Mouse (Mus musculus) limb, embryonic 12.5 days (tissue): ENCODE data around the gene Cfap43. TPM values are rescaled to one million over a fixed set of nuclear protein-coding genes. Genes with fewer than 3 reads are reported as not detected.
A peak's percentile ranks its signal among the peaks of the same experiment; 100 is the strongest.

Source experiments
- ATAC-seq: fragments of 200-750 bp; cut with Nextera tagmentation; 2 replicates; pipeline ENCODE4 v1.8.0; 2017; ENCODE audit warnings: low read depth, moderate TSS enrichment; ENCODE audit not compliant: insufficient number of reproducible peaks, insufficient read depth, low FRiP score, low TSS enrichment
- H3K27ac ChIP-seq: fragments of 300-500 bp; sonication (generic); 2 replicates; pipeline ENCODE4 v1.5.1; 2016; ENCODE audit warnings: mild to moderate bottlenecking, moderate library complexity
- H3K27me3 ChIP-seq: fragments of 300-500 bp; sonication (generic); 2 replicates; pipeline ENCODE4 v1.6.1; 2016; ENCODE audit warnings: mild to moderate bottlenecking, moderate library complexity
- H3K36me3 ChIP-seq: fragments of 300-500 bp; sonication (generic); 2 replicates; pipeline ENCODE4 v1.6.1; 2016; ENCODE audit warnings: mild to moderate bottlenecking, moderate library complexity
- H3K4me1 ChIP-seq: fragments of 300-500 bp; sonication (generic); replicated peaks from 2 replicates; pipeline ENCODE4 v1.6.1; 2016
- H3K4me2 ChIP-seq: fragments of 300-500 bp; sonication (generic); 2 replicates; pipeline ENCODE4 v1.6.1; 2016; ENCODE audit warnings: mild to moderate bottlenecking, moderate library complexity
- H3K4me3 ChIP-seq: fragments of 300-500 bp; sonication (generic); replicated peaks from 2 replicates; pipeline ENCODE4 v1.5.1; 2016; ENCODE audit warnings: mild to moderate bottlenecking
- H3K9ac ChIP-seq: fragments of 300-500 bp; sonication (generic); replicated peaks from 2 replicates; pipeline ENCODE4 v1.6.1; 2016; ENCODE audit warnings: mild to moderate bottlenecking, moderate library complexity
- H3K9me3 ChIP-seq: fragments of 300-500 bp; sonication (generic); 2 replicates; pipeline ENCODE4 v1.6.1; 2016; ENCODE audit warnings: mild to moderate bottlenecking, moderate library complexity
- WGBS: fragments of 180-500 bp; shearing (Covaris S2); methylation state at CpG from one replicate; pipeline ENCODE4 v1.1.7; 2016; 5-methylcytosine and 5-hydroxymethylcytosine counted together
- polyA plus RNA-seq: library from polyadenylated mRNA; unstranded; fragments of >200 nt; fragmentation: Nextera tagmentation; extraction: Ambion mirVana; gene quantifications from 2 replicates; pipeline ENCODE4 v1.2.1, GENCODE M21; 2016

The Cfap43 gene
- polyA plus RNA-seq, 1 experiment from 2014 or later = 0.09 TPM

DNA sequence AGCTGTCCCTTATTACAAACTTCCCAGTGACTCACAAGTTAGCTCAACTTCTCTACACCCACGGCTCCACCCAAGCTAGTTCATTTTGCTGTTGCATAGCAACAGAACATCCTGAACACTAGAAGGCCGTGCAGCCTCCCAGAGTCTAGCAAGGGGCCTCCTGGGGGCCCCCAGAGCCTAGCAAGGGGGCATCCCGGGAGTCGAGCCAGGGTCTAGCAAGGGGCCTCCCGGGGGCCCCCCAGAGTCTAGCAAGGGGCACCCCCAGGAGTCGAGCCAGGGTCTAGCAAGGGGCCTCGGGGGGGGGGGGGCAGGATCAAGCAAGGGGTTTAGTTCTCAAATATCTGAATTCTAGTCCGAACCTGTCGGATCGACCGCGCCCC, 188.4 kb downstream of the Cfap43 start:
- Histone ChIP-seq H3K4me3 (peak overlapping the region; percentile 74), H3K9ac (peak overlapping the region; percentile 79), H3K4me1 (peaks cover 21% of the 10 kb centered on the region), H3K9me3 (no peaks in the 10 kb centered on the region), H3K4me2 (peak overlapping the region; percentile 69), H3K27ac (peak overlapping the region; percentile 98), H3K36me3 (peaks cover 31% of the 10 kb centered on the region), H3K27me3 (no peaks in the 10 kb centered on the region)
- WGBS = under 1% methylated on average over 12 of the region's 12 CpGs
- peak; percentile 81 for ATAC-seq

DNA sequence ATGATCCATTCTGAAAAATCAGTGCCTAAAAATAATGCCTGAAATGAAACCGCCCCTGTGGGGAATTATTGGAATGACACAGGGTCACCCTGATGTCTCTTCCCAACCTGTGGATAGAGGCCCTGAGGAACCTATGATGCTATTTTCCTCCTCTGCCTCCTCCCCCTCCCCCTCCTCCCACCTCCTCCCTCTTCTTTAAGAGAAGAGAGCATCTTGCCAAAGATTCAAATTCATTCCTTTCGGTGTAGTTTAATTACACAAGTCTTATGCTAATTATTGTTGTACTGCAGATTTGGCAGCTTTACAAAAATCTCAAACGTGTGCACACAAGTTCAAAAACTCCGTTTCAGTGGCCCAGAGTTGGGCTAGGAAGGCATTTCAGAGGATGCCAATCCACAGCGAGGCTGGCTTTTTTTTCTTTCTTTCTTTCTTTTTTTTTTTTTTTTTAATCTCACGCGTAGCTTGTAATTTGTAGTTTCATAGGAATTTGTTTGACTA, 193.4 kb downstream of the Cfap43 start:
- no peak overlapping the region for H3K4me3 ChIP-seq
- H3K4me1 ChIP-seq = peaks cover 27% of the 10 kb centered on the region
- no peak for ATAC-seq
- 69% methylated on average over 7 of the region's 7 CpGs for WGBS
- no peaks in the 10 kb centered on the region for H3K27me3 ChIP-seq
- no peaks in the 10 kb centered on the region for H3K9me3 ChIP-seq
- H3K9ac ChIP-seq = no peak overlapping the region
- no peaks in the 10 kb centered on the region for H3K36me3 ChIP-seq
- no peak overlapping the region for H3K4me2 ChIP-seq
- no peak overlapping the region for H3K27ac ChIP-seq

- Histone ChIP-seq H3K27me3 (no peaks in the 10 kb centered on the region), H3K4me1 (peaks cover 19% of the 10 kb centered on the region), H3K4me2 (no peak overlapping the region), H3K9ac (no peak overlapping the region), H3K4me3 (no peak overlapping the region), H3K27ac (no peak overlapping the region), H3K9me3 (no peaks in the 10 kb centered on the region), H3K36me3 (no peaks in the 10 kb centered on the region)
- no peak for ATAC-seq
- WGBS = 77% methylated on average over 4 of the region's 4 CpGs
Observed at GRCm38 (mm10) chr19:47724903-47725302, 194.2 kb downstream of the Cfap43 start.

DNA sequence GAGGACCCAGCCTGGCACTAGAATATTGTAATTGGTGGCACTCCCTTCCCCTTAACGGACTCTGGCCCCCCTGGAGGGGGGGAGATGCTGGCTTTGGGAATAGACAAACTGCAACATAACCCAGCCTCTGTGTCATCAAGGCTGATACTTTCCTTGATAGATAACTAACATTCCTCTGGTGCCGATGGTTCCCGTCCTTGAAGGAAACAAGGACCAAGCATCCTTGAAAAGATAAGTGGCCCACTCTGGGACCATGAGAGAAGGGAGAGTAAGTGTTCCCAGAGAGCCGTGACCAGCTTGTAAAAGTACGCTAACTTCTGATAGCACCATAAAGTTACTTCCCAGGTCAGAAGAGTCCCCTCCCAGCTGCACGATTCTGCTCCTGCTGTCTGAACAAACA, 196.6 kb downstream of the Cfap43 start:
- Histone ChIP-seq H3K27ac (0 out of 2 replicates have a peak overlapping the region, but pooled peaks have one; percentile 12), H3K4me2 (peak overlapping the region; percentile 4; the same call in 1 of the 2 replicates), H3K9me3 (no peaks in the 10 kb centered on the region), H3K27me3 (no peaks in the 10 kb centered on the region), H3K9ac (no peak overlapping the region), H3K4me3 (no peak overlapping the region), H3K36me3 (no peaks in the 10 kb centered on the region), H3K4me1 (peaks cover 14% of the 10 kb centered on the region)
- no peak for ATAC-seq
- 50% methylated on average over 6 of the region's 6 CpGs for WGBS

GRCm38 (mm10) chr19:47719147-47719546, 199.9 kb downstream of the Cfap43 start:
- Histone ChIP-seq H3K27ac (no peak overlapping the region), H3K9me3 (no peaks in the 10 kb centered on the region), H3K27me3 (no peaks in the 10 kb centered on the region), H3K4me1 (peaks cover 8% of the 10 kb centered on the region), H3K36me3 (no peaks in the 10 kb centered on the region), H3K4me3 (no peak overlapping the region), H3K4me2 (no peak overlapping the region), H3K9ac (no peak overlapping the region)
- no peak for ATAC-seq
- 90% methylated on average over 3 of the region's 3 CpGs for WGBS

GRCm38 (mm10) chr19:47716144-47716543, 202.9 kb downstream of the Cfap43 start:
- H3K36me3 ChIP-seq = no peaks in the 10 kb centered on the region
- 66% methylated on average over 2 of the region's 2 CpGs for WGBS

GRCm38 (mm10) chr19:47713457-47713856, 205.6 kb downstream of the Cfap43 start:
- H3K4me3 ChIP-seq = no peak overlapping the region
- no peak for ATAC-seq
- H3K4me1 ChIP-seq = no peaks in the 10 kb centered on the region
- H3K27me3 ChIP-seq = no peaks in the 10 kb centered on the region
- H3K9me3 ChIP-seq = no peaks in the 10 kb centered on the region
- no peak overlapping the region for H3K9ac ChIP-seq
- no peak overlapping the region for H3K4me2 ChIP-seq
- no peak overlapping the region for H3K27ac ChIP-seq
- no peaks in the 10 kb centered on the region for H3K36me3 ChIP-seq
- WGBS = 81% methylated on average over 9 of the region's 9 CpGs

More at GRCm38 (mm10) chr19:47716144-47716543, 202.9 kb downstream of the Cfap43 start:
- Histone ChIP-seq H3K9me3 (no peaks in the 10 kb centered on the region), H3K4me3 (no peak overlapping the region), H3K27ac (no peak overlapping the region), H3K9ac (no peak overlapping the region), H3K4me1 (no peaks in the 10 kb centered on the region), H3K27me3 (no peaks in the 10 kb centered on the region), H3K4me2 (no peak overlapping the region)
- no peak for ATAC-seq

- no peaks in the 10 kb centered on the region for H3K4me1 ChIP-seq
- H3K27me3 ChIP-seq = no peaks in the 10 kb centered on the region
- H3K9me3 ChIP-seq = no peaks in the 10 kb centered on the region
- H3K36me3 ChIP-seq = no peaks in the 10 kb centered on the region
- H3K4me3 ChIP-seq = no peak overlapping the region
- WGBS = 79% methylated on average over 4 of the region's 4 CpGs
- H3K4me2 ChIP-seq = no peak overlapping the region
- no peak for ATAC-seq
- H3K9ac ChIP-seq = no peak overlapping the region
- no peak overlapping the region for H3K27ac ChIP-seq
Observed at GRCm38 (mm10) chr19:47710376-47710775, 208.7 kb downstream of the Cfap43 start.

DNA sequence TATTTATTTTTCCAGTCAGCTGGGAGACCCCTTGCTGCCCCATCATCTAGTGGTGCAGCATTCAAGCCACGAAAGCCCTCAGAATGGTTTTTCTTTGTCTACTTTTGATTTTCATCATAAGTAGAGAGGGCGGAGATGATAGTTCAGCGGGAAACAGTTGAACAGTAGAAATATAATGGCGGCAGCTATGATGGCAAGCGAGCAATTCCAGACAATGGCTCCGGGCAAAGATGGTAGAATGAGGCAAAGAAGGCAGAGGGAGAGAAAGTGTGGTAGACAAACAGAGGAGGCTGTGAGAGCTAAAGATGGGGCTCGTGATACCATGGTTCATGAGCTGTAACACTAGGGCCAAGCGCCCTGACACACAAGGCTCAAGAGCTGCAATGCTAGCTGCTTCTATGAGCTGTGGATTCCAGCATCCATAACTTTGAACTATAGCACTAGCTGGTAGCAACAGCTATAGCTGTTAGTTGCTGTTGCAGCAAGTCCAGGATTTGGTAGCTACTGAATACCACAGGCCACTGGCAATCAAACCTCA, 213.2 kb downstream of the Cfap43 start:
- Histone ChIP-seq H3K4me3 (no peak overlapping the region), H3K9me3 (no peaks in the 10 kb centered on the region), H3K9ac (no peak overlapping the region), H3K27me3 (no peaks in the 10 kb centered on the region), H3K4me1 (no peaks in the 10 kb centered on the region), H3K36me3 (no peaks in the 10 kb centered on the region), H3K27ac (no peak overlapping the region), H3K4me2 (no peak overlapping the region)
- ATAC-seq = no peak
- 93% methylated on average over 8 of the region's 8 CpGs for WGBS

DNA sequence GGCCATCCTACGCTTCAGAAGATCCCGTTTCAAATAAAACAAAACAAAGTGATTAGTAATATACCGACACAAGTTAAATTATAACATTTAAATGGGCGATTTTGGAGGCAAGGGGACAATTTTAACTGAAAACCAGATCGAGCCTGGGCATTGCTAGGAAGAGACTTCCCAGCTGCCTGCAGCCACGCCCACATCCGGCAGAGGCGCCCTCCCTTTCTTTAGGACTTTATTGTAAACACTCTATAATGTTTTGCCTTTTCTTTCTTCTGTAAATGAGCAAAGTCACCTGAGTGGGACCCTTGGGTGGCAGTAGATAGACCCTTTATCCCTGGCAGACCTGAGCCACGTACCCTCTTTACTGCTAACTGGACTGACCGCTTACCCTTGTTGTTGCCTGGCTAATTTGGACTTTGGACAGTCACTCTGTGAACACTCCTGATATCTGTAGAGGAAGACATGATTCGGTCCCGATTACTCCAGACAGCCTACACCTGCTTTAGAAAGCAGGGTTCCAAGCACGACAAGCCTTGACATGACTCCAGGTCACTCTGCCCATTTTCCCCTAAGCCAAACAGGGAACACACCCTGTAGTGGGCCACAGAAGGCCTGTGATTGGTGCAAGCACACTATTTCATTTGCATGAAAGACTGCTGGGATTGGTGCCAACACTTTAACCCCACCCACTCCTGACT, 213.9 kb downstream of the Cfap43 start:
- H3K9me3 ChIP-seq = no peaks in the 10 kb centered on the region
- H3K27ac ChIP-seq = no peak overlapping the region
- H3K36me3 ChIP-seq = no peaks in the 10 kb centered on the region
- WGBS = 65% methylated on average over 13 of the region's 13 CpGs
- H3K4me2 ChIP-seq = no peak overlapping the region
- no peaks in the 10 kb centered on the region for H3K27me3 ChIP-seq
- H3K9ac ChIP-seq = no peak overlapping the region
- no peaks in the 10 kb centered on the region for H3K4me1 ChIP-seq
- no peak overlapping the region for H3K4me3 ChIP-seq
- ATAC-seq = no peak

- no peaks in the 10 kb centered on the region for H3K4me1 ChIP-seq
- no peak for ATAC-seq
- 82% methylated on average over 8 of the region's 8 CpGs for WGBS
- no peaks in the 10 kb centered on the region for H3K36me3 ChIP-seq
- no peak overlapping the region for H3K27ac ChIP-seq
- H3K4me3 ChIP-seq = no peak overlapping the region
- no peaks in the 10 kb centered on the region for H3K27me3 ChIP-seq
- H3K9me3 ChIP-seq = no peaks in the 10 kb centered on the region
- no peak overlapping the region for H3K4me2 ChIP-seq
- H3K9ac ChIP-seq = no peak overlapping the region
Observed at GRCm38 (mm10) chr19:47700509-47700908, 218.6 kb downstream of the Cfap43 start.

GRCm38 (mm10) chr19:47699743-47700142, 219.3 kb downstream of the Cfap43 start:
- WGBS = 53% methylated on average over 9 of the region's 9 CpGs
- no peak overlapping the region for H3K27ac ChIP-seq
- no peaks in the 10 kb centered on the region for H3K9me3 ChIP-seq
- no peak for ATAC-seq
- no peaks in the 10 kb centered on the region for H3K36me3 ChIP-seq
- no peaks in the 10 kb centered on the region for H3K4me1 ChIP-seq
- no peak overlapping the region for H3K4me3 ChIP-seq
- no peak overlapping the region for H3K9ac ChIP-seq
- no peak overlapping the region for H3K4me2 ChIP-seq
- H3K27me3 ChIP-seq = no peaks in the 10 kb centered on the region
